10 mouse cellular contexts compared by ENCODE assay signal in genomic region chr5:67221901-67222300, GRCm38 (mm10). TPM values are rescaled to one million over a fixed set of nuclear protein-coding genes. Genes with fewer than 3 reads are reported as not detected.
DNase-seq lines count a peak whose midpoint lies in the region; ATAC-seq and TF ChIP-seq lines count a peak whose summit lies in the region.
"Had no signal": no experiment of that assay in that cellular context is flagged by ENCODE, and none has a peak within 500 bp of the region (broad histone marks: within the 10 kb centered on the region; RNA-seq: fewer than 3 reads in every experiment).

No protein-coding gene starts in this region.

- H3K4me3 ChIP-seq in heart, embryonic 14.5 days (ENCODE audit: control insufficient read depth in 1 of 2, insufficient read depth in 1 of 2, low read depth in 1 of 2, low read length in 2 of 2): peak overlapping the region in 1 of 2 experiments; percentile 40; a peak in 1 of 4 replicates
- no peak overlapping the region for H3K4me3 ChIP-seq in midbrain, embryonic 11.5 days (ENCODE audit: low read depth, low read length)
- no peak overlapping the region for H3K4me3 ChIP-seq in midbrain, postnatal 0 days (ENCODE audit: low read depth, low read length)
- H3K4me3 ChIP-seq in forebrain, embryonic 13.5 days: peak overlapping the region; percentile 36
- H3K4me3 ChIP-seq in limb, embryonic 15.5 days: peak overlapping the region; percentile 26; the same call in 1 of the 2 replicates

- TF ChIP-seq CTCF in midbrain, postnatal 0 days (IDR thresholded peaks at IDR 0.05): no peak

- no peaks in the 10 kb centered on the region for H3K36me3 ChIP-seq in heart, embryonic 14.5 days (ENCODE audit: control insufficient read depth, insufficient read depth, low read length)
- H3K36me3 ChIP-seq in midbrain, embryonic 11.5 days (ENCODE audit: control insufficient read depth, insufficient read depth, low read length): no peaks in the 10 kb centered on the region
- H3K36me3 ChIP-seq in midbrain, postnatal 0 days (ENCODE audit: insufficient read depth, low read length): no peaks in the 10 kb centered on the region
- H3K36me3 ChIP-seq in forebrain, embryonic 13.5 days (ENCODE audit: poor library complexity, severe bottlenecking): no peaks in the 10 kb centered on the region
- no peaks in the 10 kb centered on the region for H3K36me3 ChIP-seq in limb, embryonic 15.5 days

- H3K9me3 ChIP-seq in heart, embryonic 14.5 days (ENCODE audit: control insufficient read depth, low read length): peaks cover 12% of the 10 kb centered on the region
- no peaks in the 10 kb centered on the region; the same call in 1 of the 2 replicates for H3K9me3 ChIP-seq in midbrain, embryonic 11.5 days (ENCODE audit: control insufficient read depth, low read length)
- H3K9me3 ChIP-seq in midbrain, postnatal 0 days (ENCODE audit: low read length): no peaks in the 10 kb centered on the region
- no peaks in the 10 kb centered on the region; the same call in 1 of the 2 replicates for H3K9me3 ChIP-seq in forebrain, embryonic 13.5 days (replicated peaks)
- 0 out of 2 replicates have a peak, but pooled peaks cover 6% of the 10 kb centered on the region for H3K9me3 ChIP-seq in limb, embryonic 15.5 days

- H3K4me2 ChIP-seq in heart, embryonic 14.5 days (ENCODE audit: low read length): peak overlapping the region; percentile 70; the same call in 1 of the 2 replicates
- H3K4me2 ChIP-seq in midbrain, embryonic 11.5 days: peak overlapping the region; percentile 44; the same call in 1 of the 2 replicates
- H3K4me2 ChIP-seq in midbrain, postnatal 0 days (ENCODE audit: low read depth, low read length, poor library complexity, severe bottlenecking): no peak overlapping the region
- peak overlapping the region; percentile 60 for H3K4me2 ChIP-seq in forebrain, embryonic 13.5 days
- no peak overlapping the region; the same call in 1 of the 2 replicates for H3K4me2 ChIP-seq in limb, embryonic 15.5 days

- peaks cover 95% of the 10 kb centered on the region for H3K27me3 ChIP-seq in heart, embryonic 14.5 days (ENCODE audit: control insufficient read depth, insufficient read depth, low read length)
- H3K27me3 ChIP-seq in midbrain, embryonic 11.5 days (ENCODE audit: control insufficient read depth, insufficient read depth, low read length): peaks cover 95% of the 10 kb centered on the region
- peaks cover 85% of the 10 kb centered on the region for H3K27me3 ChIP-seq in midbrain, postnatal 0 days (ENCODE audit: insufficient read depth, low read length)
- peaks cover 95% of the 10 kb centered on the region for H3K27me3 ChIP-seq in forebrain, embryonic 13.5 days
- H3K27me3 ChIP-seq in limb, embryonic 15.5 days: peaks cover 92% of the 10 kb centered on the region

- H3K4me1 ChIP-seq in heart, embryonic 14.5 days (ENCODE audit: control insufficient read depth in 2 of 2, insufficient read depth in 2 of 2, low read length in 2 of 2): peaks cover 2 to 7% of the 10 kb centered on the region in 2 experiments; a peak in 2 of 4 replicates
- peaks cover 7% of the 10 kb centered on the region for H3K4me1 ChIP-seq in midbrain, embryonic 11.5 days (ENCODE audit: control insufficient read depth, insufficient read depth, low read length)
- H3K4me1 ChIP-seq in midbrain, postnatal 0 days (ENCODE audit: insufficient read depth, low read length): no peaks in the 10 kb centered on the region
- H3K4me1 ChIP-seq in forebrain, embryonic 13.5 days: peaks cover 18% of the 10 kb centered on the region
- peaks cover 6% of the 10 kb centered on the region; the same call in 1 of the 2 replicates for H3K4me1 ChIP-seq in limb, embryonic 15.5 days

- WGBS in heart, embryonic 14.5 days: 12% methylated on average over 6 of the region's 6 CpGs
- 7% methylated on average over 6 of the region's 6 CpGs for WGBS in midbrain, embryonic 11.5 days
- WGBS in midbrain, postnatal 0 days: 5% methylated on average over 6 of the region's 6 CpGs
- 3% methylated on average over 6 of the region's 6 CpGs for whole genome bisulfite sequencing in forebrain, embryonic 13.5 days
- WGBS in limb, embryonic 15.5 days: 7% methylated on average over 6 of the region's 6 CpGs

- no peak overlapping the region for H3K27ac ChIP-seq in heart, embryonic 14.5 days (replicated peaks in 1 of 2; ENCODE audit: control insufficient read depth in 1 of 2, insufficient read depth in 1 of 2, low read depth in 2 of 2, low read length in 2 of 2)
- H3K27ac ChIP-seq in midbrain, embryonic 11.5 days (ENCODE audit: low read depth, low read length): no peak overlapping the region
- H3K27ac ChIP-seq in midbrain, postnatal 0 days (ENCODE audit: low read depth, low read length): no peak overlapping the region
- H3K27ac ChIP-seq in forebrain, embryonic 13.5 days: no peak overlapping the region
- no peak overlapping the region for H3K27ac ChIP-seq in limb, embryonic 15.5 days

- intact Hi-C loops in heart, postnatal 14 days (cut with DNase I): no loop called here

- no peak for DNase-seq in heart, postnatal 14 days
- DNase-seq in midbrain, embryonic 11.5 days (ENCODE audit: low spot score, missing footprints): peak; percentile 92
- no peak for DNase-seq in midbrain, postnatal 0 days (ENCODE audit: low spot score)
- DNase-seq in layer of hippocampus, postnatal 36 days: no peak
- DNase-seq: cerebellum, adult 8-10 months had no signal

- no peak for ATAC-seq in heart, embryonic 14.5 days (ENCODE audit: insufficient number of reproducible peaks, insufficient read depth, low FRiP score, low read depth)
- ATAC-seq in midbrain, embryonic 11.5 days (ENCODE audit: low FRiP score): no peak
- ATAC-seq in midbrain, postnatal 0 days (ENCODE audit: low FRiP score): no peak
- no peak for ATAC-seq in forebrain, embryonic 13.5 days
- no peak for ATAC-seq in limb, embryonic 15.5 days (ENCODE audit: insufficient number of reproducible peaks, low FRiP score, low TSS enrichment, low read depth)
- ATAC-seq in erythroid progenitor cell, adult 5-6 weeks (replicated peaks; ENCODE audit: low FRiP score, poor library complexity, severe bottlenecking): no peak
- ATAC-seq: Patski had no signal

- H3K9ac ChIP-seq in heart, embryonic 14.5 days (ENCODE audit: low read length): no peak overlapping the region
- H3K9ac ChIP-seq in midbrain, embryonic 11.5 days (ENCODE audit: low read length): no peak overlapping the region
- no peak overlapping the region for H3K9ac ChIP-seq in midbrain, postnatal 0 days (replicated peaks; ENCODE audit: low read length, poor library complexity, severe bottlenecking)
- no peak overlapping the region for H3K9ac ChIP-seq in forebrain, embryonic 13.5 days
- H3K9ac ChIP-seq in limb, embryonic 15.5 days: no peak overlapping the region

RNA-seq across cellular contexts. Expression of gene Tmem33, which starts 38.5 kb away (rescaled TPM):
- polyA plus RNA-seq in heart, embryonic 14.5 days (2014; fragmentation: Nextera tagmentation; extraction: Ambion mirVana): 46.1 and 48.3 TPM in 2 replicates
- 10 to 100 TPM; 43.1 to 45.4 TPM for total RNA-seq in heart, postnatal 14 days (2021)
- polyA plus RNA-seq in midbrain, embryonic 11.5 days (2014; fragmentation: Nextera tagmentation; extraction: Ambion mirVana): 120 and 121 TPM in 2 replicates
- 68.1 and 74.6 TPM in 2 replicates for total RNA-seq in midbrain, postnatal 0 days (2014; rRNA removed)
- polyA plus RNA-seq in midbrain, postnatal 0 days (2015; fragmentation: Nextera tagmentation; extraction: Ambion mirVana): 49.8 and 55.0 TPM in 2 replicates
- polyA plus RNA-seq in forebrain, embryonic 13.5 days (2015; fragmentation: Nextera tagmentation; extraction: Ambion mirVana): 106 and 115 TPM in 2 replicates
- 85.3 and 88.1 TPM in 2 replicates for polyA plus RNA-seq in limb, embryonic 15.5 days (2015; fragmentation: Nextera tagmentation; extraction: Ambion mirVana)
- 100 to 1,000 TPM; 100 to 104 TPM for total RNA-seq in layer of hippocampus, postnatal 36 days (2021)
- total RNA-seq in erythroid progenitor cell, adult 5-6 weeks (2015; ENCODE audit: low replicate concordance): 137 and 168 TPM in 2 replicates
- 49.8 and 56.7 TPM in 2 replicates for total RNA-seq in erythroid progenitor cell, adult 5-6 weeks (2017; ENCODE audit: low replicate concordance)

Comparison
In these comparisons a context has a peak if more than half of its experiments do, and no peak if none do; other contexts are left out.
1. H3K4me2 ChIP-seq: peak in heart, embryonic 14.5 days (single experiment), midbrain, embryonic 11.5 days (single experiment) and forebrain, embryonic 13.5 days (single experiment); none in midbrain, postnatal 0 days (single experiment) and limb, embryonic 15.5 days (single experiment).
2. H3K4me3 ChIP-seq: peak in forebrain, embryonic 13.5 days (single experiment) and limb, embryonic 15.5 days (single experiment); none in midbrain, embryonic 11.5 days (single experiment) and midbrain, postnatal 0 days (single experiment).